Mouse (Mus musculus): ENCODE measurements around the gene Capn3.

The Capn3 gene

DNA sequence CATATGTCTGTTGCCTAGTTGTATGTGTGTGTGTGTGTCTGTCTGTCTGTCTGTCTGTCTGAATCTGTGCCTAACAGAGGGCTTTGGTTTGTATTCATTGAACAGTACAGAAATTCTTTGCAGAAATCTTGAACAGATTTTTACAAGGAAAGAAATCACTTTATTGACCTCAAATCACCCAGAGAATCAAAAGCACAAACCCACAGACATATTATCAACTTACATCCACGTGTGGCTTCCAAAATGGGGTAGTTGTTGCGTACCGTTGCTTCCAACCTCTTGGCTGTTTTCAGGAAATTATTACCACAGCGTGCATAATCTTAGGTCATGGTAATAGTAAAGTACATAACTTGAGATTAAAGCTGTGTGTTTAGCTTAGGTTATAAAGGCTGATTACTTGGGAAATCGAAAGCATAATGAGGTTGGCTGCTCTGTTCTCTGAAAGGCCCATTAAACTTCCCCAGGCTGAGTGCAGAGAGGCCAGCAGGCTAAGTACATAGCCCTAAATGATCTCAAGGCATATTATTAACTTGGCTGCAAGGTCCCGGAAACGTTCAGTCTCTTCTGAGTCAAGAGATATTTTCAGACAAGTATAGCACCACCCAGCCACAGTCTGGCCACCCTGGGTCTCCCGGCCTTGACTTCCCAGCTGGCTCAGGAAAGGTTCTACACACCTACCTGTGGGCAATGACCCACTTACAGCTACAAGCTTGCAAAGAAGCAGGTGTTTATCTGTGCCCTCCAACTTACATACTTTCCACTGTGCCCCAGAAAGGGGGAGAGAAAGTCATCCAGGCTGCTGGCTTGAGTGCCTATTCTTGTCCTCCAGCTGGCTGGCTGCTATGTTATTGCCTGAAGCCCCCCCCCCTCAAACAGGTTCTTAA, 26.9 kb downstream of the Capn3 start:
- DNase-seq: no peak

- DNase-seq: no peak
These were observed 28.4 kb downstream of the Capn3 start for GRCm38 (mm10) chr2:120484241-120484640.

DNA sequence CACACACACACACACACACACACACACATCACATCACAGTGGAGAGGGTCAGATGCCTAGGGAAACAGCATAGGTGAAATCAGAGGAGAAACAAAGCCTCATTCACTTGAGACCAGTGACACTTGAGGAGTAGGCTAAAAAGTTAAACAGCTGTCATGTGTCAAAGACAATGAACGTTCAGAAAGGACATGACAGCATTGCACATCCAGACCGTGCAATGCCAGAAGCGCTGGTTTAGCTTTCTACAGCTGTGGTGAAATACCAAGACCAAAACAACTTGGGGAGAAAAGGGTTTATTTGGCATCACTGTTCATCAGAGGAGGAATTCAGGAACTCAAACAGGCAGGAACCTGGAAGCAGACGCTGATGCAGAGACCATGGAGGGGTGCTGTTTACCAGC, 37.4 kb downstream of the Capn3 start:
- DNase-seq: no peak

DNA sequence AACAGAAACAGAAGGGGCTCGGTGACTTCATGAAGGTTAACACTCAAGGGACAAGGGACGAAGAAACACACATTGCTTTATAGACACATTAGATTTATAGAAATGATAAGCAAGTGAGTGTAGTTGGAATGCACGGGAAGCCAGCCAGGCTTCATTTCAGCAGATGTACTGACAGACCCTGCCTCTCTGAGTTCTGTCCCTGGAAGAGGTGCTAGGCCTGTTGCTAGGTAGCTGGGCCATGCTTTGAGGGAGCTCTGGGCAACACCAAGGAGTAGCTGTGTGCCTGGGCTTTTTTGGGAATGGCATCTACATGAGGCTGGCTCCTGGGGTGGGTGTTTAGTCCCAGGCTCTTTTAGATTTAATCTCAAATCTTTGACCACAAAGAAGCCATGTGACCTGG, 40.7 kb downstream of the Capn3 start:
- DNase-seq: no peak

DNA sequence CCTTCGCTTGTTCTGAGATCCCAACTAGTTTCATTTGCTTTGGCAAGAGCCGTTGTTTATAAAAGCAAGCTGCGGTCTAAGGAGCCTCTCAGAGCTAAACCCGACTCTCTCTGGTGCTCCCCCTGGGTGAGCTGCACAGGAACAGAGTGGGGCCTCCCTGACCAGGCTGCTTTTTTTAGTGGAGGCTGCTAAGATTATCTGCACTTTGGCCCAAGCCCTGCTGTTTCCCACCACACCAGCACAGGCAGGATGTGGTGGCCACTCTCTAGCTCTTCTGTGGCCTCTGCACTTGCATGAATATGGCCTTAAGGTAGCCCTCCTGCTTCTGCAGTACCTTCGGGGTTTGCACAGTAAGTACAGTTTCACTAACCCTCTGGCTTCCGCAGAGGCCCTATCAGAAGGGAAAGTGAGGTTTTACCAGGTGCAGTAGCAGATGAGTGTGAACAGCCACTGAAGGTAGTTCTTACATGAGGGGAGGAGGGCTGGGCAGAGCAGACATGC, 44.2 kb downstream of the Capn3 start:
- DNase-seq: peak; percentile 11

DNA sequence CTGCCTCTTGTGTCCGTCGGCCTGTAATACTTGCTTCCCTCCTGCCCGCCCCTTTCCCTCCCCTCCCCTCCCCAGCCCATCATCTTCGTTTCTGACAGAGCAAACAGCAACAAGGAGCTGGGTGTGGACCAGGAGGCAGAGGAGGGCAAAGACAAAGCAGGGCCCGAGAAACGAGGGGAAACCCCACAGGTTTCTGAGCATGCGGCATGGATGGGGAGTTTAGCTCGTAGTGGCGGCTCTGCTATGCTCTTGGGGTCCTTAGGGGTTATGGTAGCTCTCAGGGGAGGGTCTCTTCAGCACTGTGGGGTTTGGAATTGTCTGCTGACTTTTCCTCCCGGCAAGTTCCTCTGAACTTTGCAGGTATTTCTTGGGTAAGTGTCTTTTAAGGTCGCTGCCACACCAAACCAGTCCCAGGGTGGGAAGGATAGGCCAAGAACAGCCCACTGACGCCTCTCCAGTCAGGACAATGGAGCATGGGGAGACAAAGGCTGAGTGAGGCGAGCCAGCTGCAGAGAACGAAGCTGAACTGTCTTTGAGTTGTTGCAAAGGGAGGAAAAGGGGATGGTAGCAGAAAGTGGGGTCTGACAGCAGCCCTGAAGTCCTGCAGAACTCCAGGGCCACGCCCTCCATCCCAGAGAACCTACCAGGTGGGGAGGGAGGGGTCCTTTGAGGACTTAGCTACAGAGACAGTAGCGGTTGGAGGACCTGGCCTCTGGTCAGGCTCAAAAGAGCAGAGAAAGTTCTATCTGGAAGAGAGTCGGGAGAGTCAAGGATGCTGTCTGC, 45.5 kb downstream of the Capn3 start:
- no peak for DNase-seq

DNA sequence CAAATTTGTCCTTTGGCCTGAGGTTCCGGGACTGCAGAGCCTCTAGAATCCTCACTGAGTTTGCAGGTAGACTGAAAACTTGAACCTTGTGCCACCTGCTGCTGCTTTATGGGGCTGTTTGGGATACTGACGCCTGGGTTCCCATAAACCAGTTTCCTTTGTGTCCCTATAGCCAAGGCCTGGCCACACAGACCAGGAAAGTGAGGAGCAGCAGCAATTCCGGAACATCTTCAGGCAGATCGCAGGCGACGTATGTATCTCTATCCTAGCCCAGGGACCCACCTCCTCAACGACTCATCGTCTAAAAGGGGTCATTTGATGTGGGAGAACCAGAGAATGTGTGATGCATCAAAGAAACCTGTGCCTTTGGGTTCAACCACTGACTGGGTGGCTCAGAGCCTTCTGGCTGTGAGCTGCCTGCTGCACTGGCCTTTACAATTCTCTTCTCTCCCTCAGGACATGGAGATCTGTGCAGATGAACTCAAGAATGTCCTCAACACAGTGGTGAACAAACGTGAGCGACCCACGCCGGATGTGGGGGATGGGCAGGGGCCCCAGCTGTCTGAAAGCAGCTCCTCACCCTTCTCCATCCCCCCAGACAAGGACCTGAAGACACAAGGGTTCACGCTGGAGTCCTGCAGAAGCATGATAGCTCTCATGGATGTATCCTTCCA, 46.2 kb downstream of the Capn3 start:
- peak; percentile 12 for DNase-seq

DNA sequence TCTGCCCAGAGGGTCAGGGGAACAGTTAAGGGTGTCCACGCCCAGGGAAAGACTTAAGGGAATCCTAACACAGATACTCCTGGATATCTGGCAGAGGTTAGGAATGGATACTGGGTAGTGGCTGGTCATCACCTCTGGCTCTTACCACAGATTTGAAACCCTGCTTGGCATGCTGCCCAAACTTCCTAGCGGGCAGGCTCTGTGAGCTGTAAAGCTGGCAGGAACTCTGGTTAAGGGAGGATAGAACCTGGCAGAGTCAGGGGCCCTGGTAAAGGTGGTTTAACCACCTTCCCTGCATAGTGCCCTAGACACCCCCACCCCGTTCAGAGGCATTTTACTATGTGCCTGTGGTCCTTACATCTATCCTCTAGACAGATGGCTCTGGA, 46.8 kb downstream of the Capn3 start:
- DNase-seq: peak; percentile 24

DNA sequence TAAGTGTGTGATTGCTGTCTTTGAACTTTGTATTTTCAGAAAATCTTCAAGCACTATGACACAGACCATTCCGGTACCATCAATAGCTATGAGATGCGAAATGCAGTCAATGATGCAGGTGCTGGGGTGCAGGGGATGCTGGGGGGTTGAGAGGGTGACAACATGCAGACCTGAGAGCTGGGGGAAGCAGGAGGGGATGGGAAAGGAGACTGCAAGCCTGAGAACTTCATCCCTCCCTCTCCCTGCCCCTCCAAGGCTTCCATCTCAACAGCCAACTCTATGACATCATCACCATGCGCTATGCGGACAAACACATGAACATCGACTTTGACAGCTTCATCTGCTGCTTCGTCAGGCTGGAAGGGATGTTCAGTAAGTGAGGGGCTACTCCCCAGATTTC, 47.3 kb downstream of the Capn3 start:
- no peak for DNase-seq

GRCm38 (mm10) chr2:120503992-120504391, 48.2 kb downstream of the Capn3 start:
- no peak for DNase-seq

GRCm38 (mm10) chr2:120514181-120514580, 58.4 kb downstream of the Capn3 start:
- no peak for DNase-seq

DNA sequence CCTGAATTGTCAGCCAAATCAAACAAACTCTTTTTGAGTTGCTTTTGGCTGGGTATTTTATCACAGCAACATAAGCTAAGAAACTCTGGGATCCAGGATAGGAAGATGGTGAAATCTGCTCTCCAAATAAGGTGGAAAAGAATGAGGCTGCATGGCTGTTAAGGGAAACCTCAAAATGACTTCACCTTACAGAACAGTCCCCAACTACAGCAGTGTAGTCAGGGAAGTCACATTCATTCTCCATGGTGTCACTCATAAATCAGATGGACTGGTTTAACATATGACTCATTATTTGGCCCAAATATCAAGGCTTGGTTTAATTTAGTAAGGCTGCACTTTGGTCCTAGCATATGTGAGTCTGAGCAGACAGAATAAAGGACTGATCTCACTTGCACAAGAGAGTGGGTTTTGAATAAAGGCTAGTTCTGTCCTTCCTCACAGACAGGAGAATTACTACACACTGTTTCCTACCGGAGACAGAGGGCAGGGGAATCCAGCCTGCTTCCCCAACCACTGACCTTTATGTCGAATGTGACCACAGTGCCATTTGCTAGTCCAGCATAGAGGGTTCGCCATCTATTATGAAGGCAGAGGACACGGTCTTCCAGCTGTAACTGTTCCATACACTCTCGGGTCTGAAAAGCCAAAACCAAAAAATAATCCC, 62.9 kb downstream of the Capn3 start:
- no peak for DNase-seq

DNA sequence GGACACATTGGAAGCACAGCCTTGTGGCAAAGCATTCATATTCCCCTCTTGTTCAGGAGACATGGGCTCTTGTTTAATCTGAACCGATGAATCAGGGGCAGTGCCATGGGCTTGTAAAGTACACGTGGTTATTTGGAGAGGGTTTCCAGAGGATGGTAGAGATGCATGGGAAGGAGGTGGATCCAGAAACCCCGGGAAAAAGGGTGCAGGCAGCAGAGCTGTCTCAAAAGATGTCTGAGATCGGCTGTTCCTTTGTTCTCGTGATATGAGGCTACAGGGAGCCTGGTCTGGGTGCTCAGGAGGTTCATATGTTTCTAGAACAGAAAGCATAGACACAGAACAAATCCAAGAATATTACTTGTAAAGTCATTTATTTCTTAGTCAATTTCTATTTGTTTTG, 71.0 kb downstream of the Capn3 start:
- DNase-seq: no peak

DNA sequence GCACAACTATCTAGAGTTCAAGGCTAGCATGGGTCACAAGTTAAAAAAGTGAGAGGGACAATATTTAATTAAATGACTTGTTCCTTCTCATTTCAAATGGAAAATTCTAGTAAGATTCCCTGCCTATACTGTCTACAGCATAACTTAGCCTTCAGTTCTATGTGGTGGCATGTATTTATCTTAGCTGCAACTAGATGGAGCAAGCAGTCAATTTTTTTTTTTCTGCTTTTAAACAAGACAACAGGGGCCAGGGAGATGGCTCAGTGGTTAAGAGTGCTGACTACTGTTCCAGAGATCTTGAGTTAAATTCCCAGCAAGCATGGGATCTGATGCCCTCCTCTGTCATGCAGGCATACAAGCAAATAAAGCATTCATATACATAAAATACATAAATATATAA, 73.7 kb downstream of the Capn3 start:
- DNase-seq: no peak

GRCm38 (mm10) chr2:120531223-120531622, 75.4 kb downstream of the Capn3 start:
- no peak for DNase-seq

- peak; percentile 6 for DNase-seq
These were observed 83.5 kb downstream of the Capn3 start for GRCm38 (mm10) chr2:120539333-120539732.

- DNase-seq: peak; percentile 86
These were observed 84.0 kb downstream of the Capn3 start for GRCm38 (mm10) chr2:120539778-120540208.

GRCm38 (mm10) chr2:120544732-120545131, 88.9 kb downstream of the Capn3 start:
- no peak for DNase-seq

Data from lung, postnatal 14 days (tissue).